Mouse (Mus musculus) spleen, postnatal 36 days (tissue): Measurements from ENCODE around the gene Olig1.

Experiments
- DNase-seq, 2 experiments: peaks; one replicate each; pipeline ENCODE4 v3.0.0; 2022; ENCODE audit warnings: low spot score in 2 of 2, mixed read lengths in 1 of 2

Gene Olig1

GRCm38 (mm10) chr16:91269468-91270211 is at the start of gene Olig1:
Gene Olig1, plus strand, starts transcription at chr16:91269772.
- DNase-seq = no peak

GRCm38 (mm10) chr16:91222171-91222642 is 47.4 kb upstream of the Olig1 start:
- DNase-seq = no peak

- no peak for DNase-seq
Measured at GRCm38 (mm10) chr16:91222643-91223271, 46.8 kb upstream of the Olig1 start.

- DNase-seq = no peak
Measured at GRCm38 (mm10) chr16:91223327-91224067, 46.1 kb upstream of the Olig1 start.

GRCm38 (mm10) chr16:91224068-91224402 is 45.5 kb upstream of the Olig1 start:
- no peak for DNase-seq

GRCm38 (mm10) chr16:91224481-91225232 is 44.9 kb upstream of the Olig1 start:
- DNase-seq = no peak

- DNase-seq = no peak
Measured at GRCm38 (mm10) chr16:91225233-91226037, 44.1 kb upstream of the Olig1 start, which contains the start of gene Olig2. Gene Olig2, plus strand, starts transcription at chr16:91225457.

- DNase-seq = no peak
Measured at GRCm38 (mm10) chr16:91226038-91226882, 43.3 kb upstream of the Olig1 start.

- DNase-seq = no peak
Measured at GRCm38 (mm10) chr16:91226883-91227759, 42.5 kb upstream of the Olig1 start.

GRCm38 (mm10) chr16:91227760-91228043 is 41.9 kb upstream of the Olig1 start:
- no peak for DNase-seq

GRCm38 (mm10) chr16:91228238-91229071 is 41.1 kb upstream of the Olig1 start:
- no peak for DNase-seq

- DNase-seq = no peak
Measured at GRCm38 (mm10) chr16:91229072-91229348, 40.6 kb upstream of the Olig1 start.

- DNase-seq = no peak
Measured at GRCm38 (mm10) chr16:91229643-91230042, 39.9 kb upstream of the Olig1 start.

GRCm38 (mm10) chr16:91231781-91232469 is 37.6 kb upstream of the Olig1 start:
- DNase-seq = no peak

- no peak for DNase-seq
Measured at GRCm38 (mm10) chr16:91232470-91233240, 36.9 kb upstream of the Olig1 start.

GRCm38 (mm10) chr16:91233241-91233944 is 36.2 kb upstream of the Olig1 start:
- DNase-seq = no peak

GRCm38 (mm10) chr16:91239024-91239423 is 30.5 kb upstream of the Olig1 start:
- DNase-seq = no peak
